Mouse (Mus musculus): ENCODE data around the gene Sinhcaf. TPM values are rescaled to one million over a fixed set of nuclear protein-coding genes. Genes with fewer than 3 reads are reported as not detected.

Gene Sinhcaf
- polyA plus RNA-seq, 1 experiment from 2014 or later = 108 TPM

GRCm38 (mm10) chr6:148972059-148972848 lies 26.0 kb upstream of the Sinhcaf start:
- no peaks in the 10 kb centered on the region for H3K36me3 ChIP-seq
- peak overlapping the region; percentile 25 for H3K4me2 ChIP-seq (replicated peaks)
- peaks cover 13% of the 10 kb centered on the region for H3K4me1 ChIP-seq
- H3K27me3 ChIP-seq = no peaks in the 10 kb centered on the region
- H3K9ac ChIP-seq = 0 out of 2 replicates have a peak overlapping the region, but pooled peaks have one; percentile 3
- no peaks in the 10 kb centered on the region for H3K9me3 ChIP-seq
- no peak for ATAC-seq (ENCODE audit: low FRiP score, low read depth)
- H3K27ac ChIP-seq = peak overlapping the region; percentile 22; the same call in 1 of the 2 replicates
- whole genome bisulfite sequencing = 21% methylated on average over 9 of the region's 9 CpGs
- H3K4me3 ChIP-seq = no peak overlapping the region

- H3K4me2 ChIP-seq (replicated peaks) = peak overlapping the region; percentile 25
- ATAC-seq (ENCODE audit: low FRiP score, low read depth) = 0 out of 2 replicates have a peak, but pooled peaks have one; percentile 3
- H3K9me3 ChIP-seq = no peaks in the 10 kb centered on the region
- WGBS = 33% methylated on average over 9 of the region's 9 CpGs
- peaks cover 13% of the 10 kb centered on the region for H3K4me1 ChIP-seq
- no peak overlapping the region for H3K4me3 ChIP-seq
- H3K36me3 ChIP-seq = no peaks in the 10 kb centered on the region
- H3K9ac ChIP-seq = 0 out of 2 replicates have a peak overlapping the region, but pooled peaks have one; percentile 3
- H3K27me3 ChIP-seq = no peaks in the 10 kb centered on the region
- 0 out of 2 replicates have a peak overlapping the region, but pooled peaks have one; percentile 22 for H3K27ac ChIP-seq
These were observed 25.2 kb upstream of the Sinhcaf start for GRCm38 (mm10) chr6:148971385-148971940.

DNA sequence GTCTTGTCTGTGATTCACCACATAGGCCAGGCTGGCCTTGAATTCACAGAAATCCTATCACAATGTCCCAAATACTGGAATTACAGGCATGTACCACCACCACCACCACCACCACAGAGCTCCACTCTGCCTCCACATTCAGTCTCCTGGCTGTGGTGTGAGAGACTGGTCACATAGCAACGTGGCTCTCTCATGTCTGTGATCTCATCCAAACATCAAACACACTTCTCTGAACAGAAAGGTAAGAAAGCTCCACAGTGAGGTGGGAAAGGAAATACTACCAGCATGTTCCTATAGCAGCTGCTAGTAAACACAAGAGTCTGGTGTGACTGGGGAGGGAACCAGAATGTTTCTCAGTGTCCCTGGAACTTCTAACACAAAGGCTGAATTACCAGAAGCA lies 15.0 kb upstream of the Sinhcaf start:
- Histone ChIP-seq H3K9ac (no peak overlapping the region), H3K27me3 (no peaks in the 10 kb centered on the region), H3K4me1 (peaks cover 17% of the 10 kb centered on the region), H3K4me3 (no peak overlapping the region), H3K9me3 (no peaks in the 10 kb centered on the region), H3K36me3 (no peaks in the 10 kb centered on the region), H3K4me2 (replicated peaks) (no peak overlapping the region), H3K27ac (no peak overlapping the region)
- WGBS = 29% methylated on average over 1 of the region's 1 CpGs
- ATAC-seq (ENCODE audit: low FRiP score, low read depth) = no peak

DNA sequence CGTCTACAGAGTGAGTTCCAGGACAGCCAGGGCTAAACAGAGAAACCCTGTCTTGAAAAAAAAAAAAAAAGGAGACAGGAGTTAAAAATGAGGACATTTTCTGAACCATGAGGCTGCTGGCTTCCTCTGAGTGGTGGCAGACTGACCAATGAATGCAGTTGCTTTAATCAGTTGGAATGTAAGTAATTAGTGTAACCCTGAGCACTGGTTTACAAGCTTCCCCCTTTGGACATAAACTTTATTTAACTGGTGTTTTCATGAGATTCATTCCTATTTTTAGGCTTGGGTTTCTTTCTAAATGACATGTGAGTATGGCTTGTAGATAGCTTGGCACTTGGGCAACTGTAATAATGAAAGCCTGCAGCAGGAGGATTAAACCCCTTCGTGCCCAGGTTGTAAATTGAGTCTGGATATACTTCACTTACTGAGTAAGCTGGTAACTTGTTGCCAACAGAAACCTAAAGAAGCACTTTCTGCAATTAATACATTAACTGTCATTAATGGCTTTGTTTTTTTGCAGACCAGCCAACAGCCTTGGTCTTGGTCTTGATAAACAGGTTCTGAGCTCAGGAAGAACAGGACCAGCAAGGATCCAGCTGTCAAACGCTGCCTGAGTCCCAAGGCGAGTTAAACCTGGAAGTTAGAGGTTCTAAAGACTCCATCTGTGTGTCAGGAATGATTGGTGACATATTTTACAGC lies 13.4 kb upstream of the Sinhcaf start:
- H3K4me2 ChIP-seq (replicated peaks) = 0 out of 2 replicates have a peak overlapping the region, but pooled peaks have one; percentile 2
- peak overlapping the region; percentile 18; the same call in 1 of the 2 replicates for H3K27ac ChIP-seq
- ATAC-seq (ENCODE audit: low FRiP score, low read depth) = peak; percentile 80; the same call in 1 of the 2 replicates
- no peak overlapping the region for H3K9ac ChIP-seq
- WGBS = 15% methylated on average over 4 of the region's 4 CpGs
- H3K36me3 ChIP-seq = no peaks in the 10 kb centered on the region
- H3K4me1 ChIP-seq = peaks cover 17% of the 10 kb centered on the region
- no peaks in the 10 kb centered on the region for H3K9me3 ChIP-seq
- H3K4me3 ChIP-seq = no peak overlapping the region
- H3K27me3 ChIP-seq = no peaks in the 10 kb centered on the region

GRCm38 (mm10) chr6:148958712-148959111 lies 12.4 kb upstream of the Sinhcaf start:
- H3K27me3 ChIP-seq = no peaks in the 10 kb centered on the region
- no peak overlapping the region for H3K27ac ChIP-seq
- 97% methylated on average over 1 of the region's 1 CpGs for WGBS
- H3K9me3 ChIP-seq = no peaks in the 10 kb centered on the region
- no peak overlapping the region for H3K4me3 ChIP-seq
- no peak for ATAC-seq (ENCODE audit: low FRiP score, low read depth)
- H3K9ac ChIP-seq = no peak overlapping the region
- no peak overlapping the region for H3K4me2 ChIP-seq (replicated peaks)
- no peaks in the 10 kb centered on the region for H3K36me3 ChIP-seq
- peaks cover 17% of the 10 kb centered on the region for H3K4me1 ChIP-seq

DNA sequence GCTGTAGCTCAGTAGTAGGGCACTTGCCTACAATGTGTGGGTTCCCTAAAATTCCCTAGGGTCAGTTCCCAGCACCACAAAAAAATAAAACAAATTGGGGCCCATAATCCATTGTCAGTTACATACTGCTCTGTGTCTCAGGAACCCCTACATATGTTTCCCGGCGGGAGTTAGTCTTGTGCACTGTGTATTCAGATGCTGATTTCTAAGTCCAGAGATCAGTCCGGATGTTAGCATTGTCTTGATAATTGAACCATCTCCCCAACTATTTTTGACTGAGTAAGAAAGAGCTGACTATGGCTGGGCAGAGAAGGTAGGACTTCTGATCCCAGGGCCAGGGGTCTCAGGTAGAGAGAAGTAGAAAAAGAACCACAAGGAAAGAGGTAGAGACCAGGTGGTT lies 10.8 kb upstream of the Sinhcaf start:
- Histone ChIP-seq H3K9ac (no peak overlapping the region), H3K4me3 (no peak overlapping the region), H3K36me3 (no peaks in the 10 kb centered on the region), H3K4me1 (peaks cover 17% of the 10 kb centered on the region), H3K27me3 (no peaks in the 10 kb centered on the region), H3K4me2 (replicated peaks) (no peak overlapping the region), H3K27ac (no peak overlapping the region), H3K9me3 (no peaks in the 10 kb centered on the region)
- no peak for ATAC-seq (ENCODE audit: low FRiP score, low read depth)
- 86% methylated on average over 3 of the region's 3 CpGs for WGBS

GRCm38 (mm10) chr6:148955641-148956420 lies 9.6 kb upstream of the Sinhcaf start:
- peaks cover 15% of the 10 kb centered on the region for H3K4me1 ChIP-seq
- no peak overlapping the region for H3K4me2 ChIP-seq (replicated peaks)
- no peaks in the 10 kb centered on the region for H3K27me3 ChIP-seq
- H3K9ac ChIP-seq = no peak overlapping the region
- H3K27ac ChIP-seq = no peak overlapping the region
- H3K4me3 ChIP-seq = no peak overlapping the region
- ATAC-seq (ENCODE audit: low FRiP score, low read depth) = no peak
- no peaks in the 10 kb centered on the region for H3K36me3 ChIP-seq
- no peaks in the 10 kb centered on the region for H3K9me3 ChIP-seq

- no peak for ATAC-seq (ENCODE audit: low FRiP score, low read depth)
- H3K4me2 ChIP-seq (replicated peaks) = peak overlapping the region; percentile 76
- peak overlapping the region; percentile 83 for H3K27ac ChIP-seq
- peaks cover 5% of the 10 kb centered on the region; the same call in 1 of the 2 replicates for H3K36me3 ChIP-seq
- H3K9me3 ChIP-seq = no peaks in the 10 kb centered on the region
- WGBS = 35% methylated on average over 11 of the region's 11 CpGs
- H3K4me1 ChIP-seq = peaks cover 22% of the 10 kb centered on the region
- no peaks in the 10 kb centered on the region for H3K27me3 ChIP-seq
- peak overlapping the region; percentile 91 for H3K4me3 ChIP-seq
- peak overlapping the region; percentile 98 for H3K9ac ChIP-seq
These were observed 676 bp upstream of the Sinhcaf start for GRCm38 (mm10) chr6:148946881-148947405.

DNA sequence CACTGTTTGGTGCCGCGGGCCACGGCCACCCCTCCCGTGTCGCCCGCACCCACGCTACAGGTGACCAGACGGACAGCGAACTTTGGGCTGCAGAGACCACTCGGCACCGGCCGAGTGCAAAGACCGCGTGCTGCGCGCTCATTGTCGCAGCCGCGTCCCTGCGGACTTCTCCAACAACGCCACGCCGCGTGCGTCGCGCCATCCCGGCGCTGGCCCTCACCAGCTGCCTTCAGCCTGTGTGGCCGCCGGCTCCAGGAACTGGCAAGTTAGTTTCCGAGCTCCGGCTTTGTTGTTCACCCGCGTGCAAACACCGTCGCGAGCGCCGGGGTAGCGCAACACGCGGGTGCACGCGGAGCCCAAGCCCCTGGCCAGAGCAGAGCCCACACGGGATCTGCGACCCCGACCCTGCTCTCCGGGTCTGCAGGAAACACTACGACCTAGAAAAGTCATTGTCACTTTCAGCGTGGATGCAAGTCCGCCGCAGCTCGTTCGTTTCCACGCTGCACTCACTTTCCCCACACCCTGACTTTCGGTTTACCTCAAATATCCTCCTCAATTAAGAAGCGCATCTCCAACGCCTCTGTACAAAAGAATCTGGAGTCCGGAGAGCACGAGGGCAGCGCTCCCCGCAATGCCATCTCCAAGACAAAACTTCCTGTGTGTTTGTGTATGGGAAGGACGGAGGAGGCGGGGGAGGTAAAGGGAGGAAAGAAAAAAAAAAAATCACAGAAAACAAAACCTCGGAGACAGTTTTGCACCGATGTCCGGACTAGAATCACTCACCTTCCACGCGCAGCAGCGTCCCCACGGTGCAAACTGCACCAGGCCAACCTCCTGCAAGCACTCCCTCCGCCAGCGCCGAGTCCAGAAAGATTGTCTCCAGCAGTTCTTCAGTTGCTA lies 508 bp downstream of the Sinhcaf start:
- H3K4me3 ChIP-seq = peak overlapping the region; percentile 91
- under 1% methylated on average over 72 of the region's 75 CpGs for WGBS
- no peaks in the 10 kb centered on the region for H3K27me3 ChIP-seq
- peak overlapping the region; percentile 98 for H3K9ac ChIP-seq
- H3K27ac ChIP-seq = peak overlapping the region; percentile 91
- peak overlapping the region; percentile 76 for H3K4me2 ChIP-seq (replicated peaks)
- ATAC-seq (ENCODE audit: low FRiP score, low read depth) = peak; percentile 37
- peaks cover 5% of the 10 kb centered on the region; the same call in 1 of the 2 replicates for H3K36me3 ChIP-seq
- H3K9me3 ChIP-seq = no peaks in the 10 kb centered on the region
- H3K4me1 ChIP-seq = peaks cover 26% of the 10 kb centered on the region

GRCm38 (mm10) chr6:148944767-148945508 lies 1.3 kb downstream of the Sinhcaf start:
- under 1% methylated on average over 85 of the region's 92 CpGs for whole genome bisulfite sequencing
- peak overlapping the region; percentile 76 for H3K4me2 ChIP-seq (replicated peaks)
- H3K36me3 ChIP-seq = peaks cover 6% of the 10 kb centered on the region; the same call in 1 of the 2 replicates
- peak; percentile 64 for ATAC-seq (ENCODE audit: low FRiP score, low read depth)
- no peaks in the 10 kb centered on the region for H3K9me3 ChIP-seq
- no peaks in the 10 kb centered on the region for H3K27me3 ChIP-seq
- peak overlapping the region; percentile 91 for H3K27ac ChIP-seq
- H3K9ac ChIP-seq = peak overlapping the region; percentile 98
- peaks cover 26% of the 10 kb centered on the region for H3K4me1 ChIP-seq
- peak overlapping the region; percentile 91 for H3K4me3 ChIP-seq

Measured in limb, embryonic 13.5 days (tissue).